Mouse (Mus musculus) forebrain, embryonic 15.5 days (tissue): ENCODE measurements around the gene Hsdl1. TPM values are rescaled to one million over a fixed set of nuclear protein-coding genes. Genes with fewer than 3 reads are reported as not detected.

Experiments
- ATAC-seq: fragments of 200-750 bp; cut with Nextera tagmentation; replicated peaks from 2 replicates; pipeline ENCODE4 v1.8.0; 2017; ENCODE audit warnings: mild to moderate bottlenecking, moderate TSS enrichment, moderate library complexity
- H3K27ac ChIP-seq: fragments of 300-500 bp; sonication (generic); replicated peaks from 2 replicates; pipeline ENCODE4 v1.5.1; 2015; ENCODE audit warnings: mild to moderate bottlenecking, inconsistent platforms
- H3K27me3 ChIP-seq: fragments of 300-500 bp; sonication (generic); 2 replicates; pipeline ENCODE4 v1.6.1; 2015; ENCODE audit warnings: inconsistent platforms
- H3K36me3 ChIP-seq: fragments of 300-500 bp; sonication (generic); 2 replicates; pipeline ENCODE4 v1.6.1; 2015; ENCODE audit warnings: mild to moderate bottlenecking, inconsistent platforms
- H3K4me1 ChIP-seq: fragments of 300-500 bp; sonication (generic); 2 replicates; pipeline ENCODE4 v1.6.1; 2015; ENCODE audit warnings: inconsistent platforms
- H3K4me2 ChIP-seq: fragments of 300-500 bp; sonication (generic); replicated peaks from 2 replicates; pipeline ENCODE4 v1.6.1; 2015; ENCODE audit warnings: mild to moderate bottlenecking, inconsistent platforms
- H3K4me3 ChIP-seq: fragments of 300-500 bp; sonication (generic); 2 replicates; pipeline ENCODE4 v1.5.1; 2015; ENCODE audit warnings: mild to moderate bottlenecking, inconsistent platforms
- H3K9ac ChIP-seq: fragments of 300-500 bp; sonication (generic); replicated peaks from 2 replicates; pipeline ENCODE4 v1.6.1; 2015; ENCODE audit warnings: mild to moderate bottlenecking, inconsistent platforms
- H3K9me3 ChIP-seq: fragments of 300-500 bp; sonication (generic); 2 replicates; pipeline ENCODE4 v1.6.1; 2016; ENCODE audit warnings: inconsistent platforms
- WGBS: fragments of 180-500 bp; shearing (Covaris S2); methylation state at CpG from one replicate; pipeline ENCODE4 v1.1.7; 2015; ENCODE audit warnings: mixed read lengths; 5-methylcytosine and 5-hydroxymethylcytosine counted together
- polyA plus RNA-seq: library from polyadenylated mRNA; unstranded; fragments of >200 nt; fragmentation: Nextera tagmentation; extraction: Ambion mirVana; gene quantifications from 2 replicates; pipeline ENCODE4 v1.2.1, GENCODE M21; 2015

The Hsdl1 gene
- 156 and 161 TPM in 2 replicates for polyA plus RNA-seq

DNA sequence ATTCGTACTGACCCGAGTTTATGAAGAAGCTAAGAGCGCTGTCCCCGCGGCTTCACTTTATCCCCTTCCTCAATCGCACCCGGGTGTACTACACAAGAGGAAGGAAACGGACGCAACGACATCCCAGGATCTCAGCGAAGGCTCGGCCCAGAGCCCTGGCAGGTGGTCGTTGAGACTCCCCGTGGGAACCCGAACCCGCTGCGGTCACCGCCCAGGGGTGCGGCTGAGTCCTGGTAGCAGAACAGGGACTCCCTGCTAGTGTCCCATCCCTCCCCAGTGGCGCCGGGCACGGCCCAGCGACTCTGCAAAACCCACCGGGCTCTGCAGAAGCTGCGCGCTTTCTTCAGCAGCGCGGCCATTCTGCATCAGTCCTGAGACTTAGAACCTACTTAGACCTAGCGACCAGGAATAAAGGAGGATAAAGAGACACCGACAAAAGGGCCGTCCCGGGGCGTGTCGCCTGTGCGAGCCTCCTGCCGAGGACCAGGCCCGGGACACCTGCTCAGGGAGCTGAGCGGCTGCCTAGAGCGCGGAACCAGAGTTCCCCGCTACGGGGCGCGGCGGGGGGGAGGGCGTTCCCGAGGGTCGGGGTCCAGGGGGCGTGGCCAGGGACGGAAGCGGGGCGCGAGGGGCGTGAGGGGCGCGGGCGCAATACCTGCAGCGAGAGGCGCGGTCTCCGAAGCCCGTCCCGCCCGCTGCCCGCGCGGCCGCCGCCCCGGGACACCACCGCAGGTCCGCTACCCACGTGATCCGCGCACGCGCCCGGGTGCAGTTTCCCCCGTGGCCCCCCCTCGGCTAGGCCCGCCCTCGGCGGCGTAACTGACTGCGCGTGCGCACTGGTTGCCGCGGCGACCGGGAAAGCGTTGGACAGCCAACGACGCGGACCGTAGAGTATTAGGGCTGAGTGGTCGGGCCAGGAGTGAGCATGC lies at the start of gene Hsdl1, which contains the start of gene Dnaaf1:
TSS of gene Hsdl1 (minus strand) at position 747 of the 929 bp plus-strand sequence.
TSS of gene Dnaaf1 (plus strand) at position 799 of the 929 bp plus-strand sequence.
- no peaks in the 10 kb centered on the region for H3K36me3 ChIP-seq
- H3K27ac ChIP-seq: peak within 1 kb of the TSS; percentile 80
- H3K9me3 ChIP-seq: no peaks in the 10 kb centered on the region
- H3K4me2 ChIP-seq: peak within 1 kb of the TSS; percentile 87
- H3K27me3 ChIP-seq: peaks cover 15% of the 10 kb centered on the region; the same call in 1 of the 2 replicates
- under 1% methylated on average over 83 of the region's 97 CpGs for WGBS
- peak; percentile 91 for ATAC-seq
- H3K4me1 ChIP-seq: peaks cover 24% of the 10 kb centered on the region
- peak within 1 kb of the TSS; percentile 65 for H3K4me3 ChIP-seq
- H3K9ac ChIP-seq: peak within 1 kb of the TSS; percentile 90

DNA sequence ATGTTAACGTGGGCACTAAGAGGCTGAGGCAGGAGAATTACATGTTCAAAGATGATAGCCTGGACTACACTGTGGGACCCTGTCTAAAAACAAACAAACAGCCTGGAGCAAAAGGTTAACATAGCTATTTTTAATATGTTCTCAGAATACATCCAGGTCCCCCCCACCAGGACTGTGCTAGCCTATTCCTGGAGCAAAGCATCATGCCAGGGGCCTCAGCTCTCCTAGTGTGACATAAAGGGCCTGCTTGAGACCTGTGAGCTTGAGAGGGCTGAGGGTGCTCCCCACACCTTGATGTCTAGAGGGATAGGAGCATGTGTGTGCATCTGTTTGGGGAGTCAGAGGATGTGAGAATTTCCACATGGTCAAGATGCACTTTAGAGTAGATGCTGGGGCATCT lies 48.8 kb upstream of the Hsdl1 start:
- Histone ChIP-seq H3K27me3 (no peaks in the 10 kb centered on the region), H3K4me3 (no peak overlapping the region), H3K9me3 (no peaks in the 10 kb centered on the region), H3K4me1 (no peaks in the 10 kb centered on the region), H3K4me2 (no peak overlapping the region), H3K9ac (no peak overlapping the region), H3K36me3 (no peaks in the 10 kb centered on the region), H3K27ac (no peak overlapping the region)
- ATAC-seq: no peak
- WGBS: 78% methylated on average over 1 of the region's 1 CpGs

DNA sequence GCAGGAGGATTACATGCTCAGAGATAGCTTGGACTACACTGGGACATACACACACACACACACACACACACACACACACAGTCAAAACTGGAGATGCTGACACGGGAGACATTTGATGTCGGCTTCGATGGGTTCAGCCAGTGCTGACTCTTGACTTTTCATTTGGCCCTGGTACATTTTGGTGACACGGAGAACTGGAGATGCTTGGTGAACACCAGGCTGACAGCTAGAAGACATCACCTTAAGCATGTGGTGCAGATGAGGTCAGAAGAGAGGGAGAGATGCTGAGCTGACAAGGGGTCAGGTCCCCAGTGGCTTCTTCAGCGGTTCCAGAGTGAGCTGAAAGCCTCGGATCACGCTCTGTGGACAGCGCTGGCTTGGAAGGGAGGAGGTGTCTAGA lies 48.1 kb upstream of the Hsdl1 start:
- H3K36me3 ChIP-seq: no peaks in the 10 kb centered on the region
- H3K9ac ChIP-seq: no peak overlapping the region
- no peak overlapping the region for H3K4me3 ChIP-seq
- H3K9me3 ChIP-seq: no peaks in the 10 kb centered on the region
- no peak overlapping the region for H3K4me2 ChIP-seq
- no peaks in the 10 kb centered on the region for H3K27me3 ChIP-seq
- no peak for ATAC-seq
- no peaks in the 10 kb centered on the region for H3K4me1 ChIP-seq
- WGBS: 89% methylated on average over 8 of the region's 8 CpGs
- H3K27ac ChIP-seq: no peak overlapping the region

DNA sequence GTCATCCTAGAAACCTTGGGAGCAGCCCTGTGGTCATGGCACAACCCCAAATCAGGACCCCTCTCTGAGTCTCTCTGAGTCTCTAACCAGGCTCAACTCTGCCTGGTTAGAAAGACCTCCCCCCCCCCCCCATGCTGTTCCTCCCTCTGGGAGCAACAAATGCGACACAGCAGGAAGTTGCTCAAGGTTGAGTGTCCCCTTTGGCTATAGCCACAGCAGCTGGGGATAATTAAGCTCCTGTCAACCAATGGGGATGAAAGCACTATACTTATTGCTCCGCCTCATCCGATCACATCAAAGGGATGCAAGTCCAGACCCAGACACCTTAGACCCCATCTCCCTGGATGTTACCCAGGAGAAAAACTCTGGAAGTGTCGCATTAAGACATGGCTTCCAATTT lies 47.6 kb upstream of the Hsdl1 start:
- H3K9ac ChIP-seq: no peak overlapping the region
- no peak overlapping the region for H3K27ac ChIP-seq
- no peaks in the 10 kb centered on the region for H3K27me3 ChIP-seq
- no peak for ATAC-seq
- H3K4me3 ChIP-seq: no peak overlapping the region
- 52% methylated on average over 4 of the region's 4 CpGs for WGBS
- H3K36me3 ChIP-seq: no peaks in the 10 kb centered on the region
- H3K9me3 ChIP-seq: no peaks in the 10 kb centered on the region
- no peak overlapping the region for H3K4me2 ChIP-seq
- H3K4me1 ChIP-seq: no peaks in the 10 kb centered on the region

DNA sequence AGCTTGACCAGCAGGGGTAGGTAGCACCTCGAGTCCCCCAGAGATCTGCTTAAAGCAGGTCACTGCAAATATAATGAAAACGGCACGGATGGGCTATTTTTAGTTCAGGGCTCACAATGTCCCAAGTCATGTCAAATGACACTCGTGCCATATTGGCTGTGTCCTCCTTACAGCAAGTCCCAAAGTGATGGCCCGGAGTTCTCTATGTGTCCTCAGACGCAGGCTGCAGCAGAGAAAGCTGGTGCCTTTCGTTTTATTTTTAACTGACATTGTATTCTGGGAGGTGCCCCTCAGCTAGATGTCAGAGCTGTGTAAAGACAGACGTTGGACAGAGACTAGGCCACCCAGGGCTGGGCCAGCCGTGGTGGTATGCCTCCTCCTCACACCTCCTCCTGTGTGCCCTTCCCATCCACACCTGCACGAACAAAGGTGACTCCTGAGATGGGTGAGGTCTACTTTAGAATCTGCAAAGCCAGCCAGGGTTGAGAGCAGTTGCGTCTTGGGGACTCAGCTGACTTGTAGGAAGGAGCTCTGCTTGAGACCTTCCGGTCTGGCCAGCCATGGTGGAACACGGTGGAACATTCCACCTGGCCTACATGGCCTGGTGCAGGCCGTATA lies 46.0 kb upstream of the Hsdl1 start:
- no peaks in the 10 kb centered on the region for H3K4me1 ChIP-seq
- H3K4me3 ChIP-seq: no peak overlapping the region
- H3K9ac ChIP-seq: no peak overlapping the region
- H3K27me3 ChIP-seq: no peaks in the 10 kb centered on the region
- no peak overlapping the region for H3K27ac ChIP-seq
- no peaks in the 10 kb centered on the region for H3K9me3 ChIP-seq
- H3K4me2 ChIP-seq: no peak overlapping the region
- no peak for ATAC-seq
- H3K36me3 ChIP-seq: no peaks in the 10 kb centered on the region
- 89% methylated on average over 14 of the region's 14 CpGs for WGBS

DNA sequence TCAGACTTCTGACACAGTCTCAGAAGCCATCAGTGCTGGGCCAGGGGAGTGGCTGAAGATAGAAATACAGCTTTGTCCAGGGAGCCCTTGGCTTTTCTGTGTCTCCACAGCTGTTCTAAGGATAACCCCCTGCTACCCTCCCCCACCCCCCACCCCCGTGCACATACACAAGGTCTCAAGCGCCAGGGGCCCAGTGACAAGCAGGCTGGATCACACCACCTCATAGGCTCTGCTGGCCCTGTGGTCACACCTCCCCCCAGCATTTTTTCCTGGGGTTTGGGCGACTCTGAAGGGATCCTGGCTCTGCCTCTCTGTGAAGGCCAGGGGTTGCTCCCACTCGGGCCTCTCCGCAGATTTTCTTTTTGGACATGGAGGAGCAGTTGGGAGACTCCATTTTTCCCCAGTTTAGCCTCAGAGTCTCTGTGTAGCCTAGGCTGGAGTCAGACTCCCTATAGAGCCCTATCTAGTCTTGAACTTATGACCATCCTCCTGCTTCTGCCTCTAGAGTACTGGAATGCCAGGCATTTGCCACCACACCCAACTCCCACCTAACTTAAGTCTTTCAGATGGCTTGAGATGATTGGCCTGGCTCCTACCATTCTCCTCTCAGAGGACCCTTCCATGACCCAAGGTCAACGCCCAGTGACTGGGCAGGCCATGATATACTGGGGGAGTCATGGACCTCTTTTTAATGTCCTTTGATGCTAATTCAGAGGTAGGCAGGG lies 45.3 kb upstream of the Hsdl1 start:
- Histone ChIP-seq H3K4me3 (no peak overlapping the region), H3K27me3 (no peaks in the 10 kb centered on the region), H3K36me3 (no peaks in the 10 kb centered on the region), H3K9me3 (no peaks in the 10 kb centered on the region), H3K27ac (no peak overlapping the region), H3K9ac (no peak overlapping the region), H3K4me1 (no peaks in the 10 kb centered on the region), H3K4me2 (no peak overlapping the region)
- WGBS: 79% methylated on average over 6 of the region's 6 CpGs
- ATAC-seq: no peak

DNA sequence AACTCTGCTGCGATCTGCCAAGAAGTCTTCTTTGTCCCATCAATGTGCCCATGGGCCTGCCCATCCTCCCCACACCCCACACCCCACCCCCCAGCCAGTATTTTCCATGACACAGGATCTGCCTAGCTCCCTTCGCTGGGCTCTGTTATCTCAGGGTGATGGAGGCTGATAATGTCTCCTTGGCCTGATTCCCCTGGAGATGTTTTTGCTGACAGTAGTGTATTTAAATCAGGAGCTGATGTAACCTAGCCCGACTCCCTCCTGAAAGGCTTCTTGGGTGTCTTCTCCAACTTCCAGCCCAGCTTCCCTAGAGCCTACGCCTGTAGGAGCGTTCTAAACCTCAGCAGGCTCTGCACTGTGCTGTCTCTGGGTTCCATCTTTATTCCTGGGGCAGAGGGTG lies 43.9 kb upstream of the Hsdl1 start:
- 70% methylated on average over 5 of the region's 5 CpGs for WGBS
- ATAC-seq: no peak
- H3K4me3 ChIP-seq: no peak overlapping the region
- no peak overlapping the region for H3K9ac ChIP-seq
- no peaks in the 10 kb centered on the region for H3K36me3 ChIP-seq
- H3K27me3 ChIP-seq: no peaks in the 10 kb centered on the region
- no peak overlapping the region for H3K27ac ChIP-seq
- no peaks in the 10 kb centered on the region for H3K4me1 ChIP-seq
- no peaks in the 10 kb centered on the region for H3K9me3 ChIP-seq
- H3K4me2 ChIP-seq: no peak overlapping the region

DNA sequence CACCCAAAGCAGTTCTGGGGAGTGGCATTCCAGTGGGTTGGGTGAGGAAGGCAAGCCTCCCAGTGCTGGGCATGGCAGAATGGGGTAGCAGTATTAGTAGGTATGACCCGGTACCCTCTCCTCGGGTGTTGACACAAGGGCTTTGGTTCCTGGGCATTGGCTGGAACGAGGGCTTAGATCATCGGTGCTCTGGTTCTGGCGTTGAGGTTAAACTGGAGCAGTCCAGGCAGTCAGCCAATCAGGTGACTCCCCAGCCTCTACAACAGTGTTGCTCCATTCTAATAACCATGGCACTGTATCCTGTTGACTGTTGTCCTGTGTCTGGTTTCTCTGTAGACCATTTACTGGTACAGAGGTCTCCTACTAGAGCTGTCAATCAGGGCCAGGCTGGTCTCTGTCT lies 42.6 kb upstream of the Hsdl1 start:
- no peaks in the 10 kb centered on the region for H3K9me3 ChIP-seq
- no peak overlapping the region for H3K9ac ChIP-seq
- H3K4me2 ChIP-seq: no peak overlapping the region
- H3K4me1 ChIP-seq: no peaks in the 10 kb centered on the region
- no peak overlapping the region for H3K27ac ChIP-seq
- 87% methylated on average over 5 of the region's 5 CpGs for WGBS
- no peaks in the 10 kb centered on the region for H3K27me3 ChIP-seq
- H3K4me3 ChIP-seq: no peak overlapping the region
- no peaks in the 10 kb centered on the region for H3K36me3 ChIP-seq
- no peak for ATAC-seq

DNA sequence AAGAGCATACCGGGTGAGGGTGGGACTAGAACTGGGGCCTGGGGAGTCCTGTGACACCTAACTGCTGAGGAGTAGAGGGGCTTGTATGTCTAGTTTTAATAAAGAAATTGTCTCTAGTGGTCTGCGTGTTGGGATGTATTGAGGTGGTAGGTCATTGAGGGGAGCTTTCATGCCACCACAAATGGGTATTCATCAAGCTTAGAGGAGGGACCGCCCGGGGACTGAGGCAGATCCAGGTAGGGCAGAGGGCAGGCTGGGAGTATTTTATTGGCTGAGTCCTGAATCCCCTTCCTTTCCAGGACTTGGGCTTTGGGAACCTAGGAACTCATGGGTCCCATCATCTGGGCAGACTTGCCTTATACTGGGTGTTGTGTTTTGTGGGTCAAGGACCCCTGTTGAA lies 41.8 kb upstream of the Hsdl1 start:
- no peak overlapping the region for H3K9ac ChIP-seq
- no peaks in the 10 kb centered on the region for H3K4me1 ChIP-seq
- no peak overlapping the region for H3K4me3 ChIP-seq
- H3K27ac ChIP-seq: no peak overlapping the region
- H3K4me2 ChIP-seq: no peak overlapping the region
- no peaks in the 10 kb centered on the region for H3K9me3 ChIP-seq
- H3K27me3 ChIP-seq: no peaks in the 10 kb centered on the region
- no peak for ATAC-seq
- 88% methylated on average over 4 of the region's 4 CpGs for WGBS
- H3K36me3 ChIP-seq: no peaks in the 10 kb centered on the region

DNA sequence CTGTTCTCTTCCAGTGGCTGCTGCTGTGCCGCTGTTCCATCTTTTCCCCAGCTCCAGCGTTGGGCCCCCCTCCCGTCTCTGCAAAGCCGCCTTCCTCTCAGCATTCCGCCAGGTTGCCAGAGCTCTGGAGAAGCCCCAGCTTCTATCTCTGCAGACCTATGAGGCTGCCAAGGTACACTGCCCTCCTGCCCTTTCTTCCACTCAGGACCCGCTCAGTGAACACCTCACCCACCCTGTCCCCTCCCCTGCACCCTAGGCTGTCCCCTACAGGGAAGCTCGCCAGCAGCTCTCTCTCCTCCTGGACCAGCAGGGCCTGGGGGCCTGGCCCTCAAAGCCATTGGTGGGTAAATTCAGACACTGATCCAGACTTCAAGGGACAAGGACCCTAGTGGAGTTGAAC lies 41.4 kb upstream of the Hsdl1 start:
- 66% methylated on average over 6 of the region's 7 CpGs for WGBS
- no peak for ATAC-seq

DNA sequence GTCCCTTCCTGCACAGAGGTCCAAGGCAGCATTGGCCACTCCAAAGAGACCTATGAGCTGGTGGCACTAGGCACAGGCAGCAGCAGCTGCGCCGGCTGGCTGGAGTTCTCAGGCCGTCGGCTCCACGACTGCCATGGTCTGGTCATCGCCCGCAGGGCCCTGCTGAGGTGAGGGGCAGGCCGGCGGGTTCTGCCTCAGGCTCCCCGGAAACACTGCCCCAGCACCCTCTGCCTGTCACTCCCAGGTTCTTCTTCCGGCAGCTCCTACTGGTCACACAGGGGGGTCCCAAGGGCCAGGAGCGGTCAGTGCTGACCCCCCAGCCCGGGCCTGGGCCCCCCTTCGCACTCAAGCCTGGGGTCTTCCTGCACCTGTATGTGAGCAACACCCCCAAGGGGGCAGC lies 40.1 kb upstream of the Hsdl1 start:
- Histone ChIP-seq H3K4me2 (no peak overlapping the region), H3K27me3 (no peaks in the 10 kb centered on the region), H3K4me1 (no peaks in the 10 kb centered on the region), H3K27ac (no peak overlapping the region), H3K9ac (no peak overlapping the region), H3K4me3 (no peak overlapping the region), H3K36me3 (no peaks in the 10 kb centered on the region), H3K9me3 (no peaks in the 10 kb centered on the region)
- ATAC-seq: no peak
- 82% methylated on average over 14 of the region's 14 CpGs for WGBS

More for the DNA sequence above, 41.4 kb upstream of the Hsdl1 start:
- H3K27ac ChIP-seq: no peak overlapping the region
- H3K9me3 ChIP-seq: no peaks in the 10 kb centered on the region
- no peaks in the 10 kb centered on the region for H3K4me1 ChIP-seq
- H3K36me3 ChIP-seq: no peaks in the 10 kb centered on the region
- no peak overlapping the region for H3K4me2 ChIP-seq
- no peaks in the 10 kb centered on the region for H3K27me3 ChIP-seq
- H3K9ac ChIP-seq: no peak overlapping the region
- no peak overlapping the region for H3K4me3 ChIP-seq

DNA sequence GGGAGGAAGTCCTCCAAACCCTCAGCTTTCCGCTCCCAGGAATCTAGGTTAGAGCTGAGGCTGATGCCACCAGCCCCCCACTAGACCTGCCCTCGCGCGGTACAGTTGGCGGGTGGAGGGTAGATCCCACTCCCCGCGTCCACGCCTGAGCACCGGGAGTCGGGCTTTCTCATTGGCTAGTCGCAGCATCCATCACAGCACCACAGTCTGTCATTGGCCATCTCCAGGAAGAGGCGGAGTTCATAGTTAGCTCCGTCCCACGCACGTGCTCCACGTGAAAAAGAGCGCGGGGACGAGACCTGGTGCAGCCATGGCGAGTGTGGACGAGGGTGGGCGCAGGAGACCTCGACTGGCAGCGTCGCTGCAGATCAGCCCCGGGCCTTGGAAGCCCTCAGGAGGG lies 37.5 kb upstream of the Hsdl1 start, which contains the start of gene Adad2:
TSS of gene Adad2 (plus strand) at position 277 of the 400 bp plus-strand sequence.
- H3K4me2 ChIP-seq: no peak within 1 kb of the TSS
- H3K36me3 ChIP-seq: no peaks in the 10 kb centered on the region
- H3K4me3 ChIP-seq: no peak within 1 kb of the TSS
- H3K27ac ChIP-seq: no peak within 1 kb of the TSS
- H3K4me1 ChIP-seq: no peaks in the 10 kb centered on the region
- 85% methylated on average over 26 of the region's 26 CpGs for WGBS
- H3K27me3 ChIP-seq: no peaks in the 10 kb centered on the region
- H3K9me3 ChIP-seq: no peaks in the 10 kb centered on the region
- no peak for ATAC-seq
- no peak within 1 kb of the TSS for H3K9ac ChIP-seq
